Mouse (Mus musculus) layer of hippocampus, postnatal 25 days (tissue): ENCODE data around the gene 1600014C23Rik. TPM values are rescaled to one million over a fixed set of nuclear protein-coding genes. Genes with fewer than 3 reads are reported as not detected.

ENCODE experiments used
- DNase-seq, 2 experiments: peaks; one replicate each; pipeline ENCODE4 v3.0.0; 2022; ENCODE audit warnings: mixed read lengths in 2 of 2, low spot score in 1 of 2; ENCODE audit errors: extremely low spot score in 1 of 2
- total RNA-seq, 2 experiments: library from RNA; stranded (reverse); gene quantifications; 2 replicates each; pipeline ENCODE4 v1.2.3; 2021

Gene 1600014C23Rik
- total RNA-seq, 2 experiments from 2014 or later = 0.59 TPM; not detected in 1

- DNase-seq = peak; percentile 68 to 69
Observed at GRCm38 (mm10) chr17:45754186-45754862, 20.7 kb upstream of the 1600014C23Rik start.

- no peak for DNase-seq
Observed at GRCm38 (mm10) chr17:45752678-45753077, 19.0 kb upstream of the 1600014C23Rik start.

GRCm38 (mm10) chr17:45752053-45752452 lies 18.4 kb upstream of the 1600014C23Rik start:
- DNase-seq = no peak

- no peak for DNase-seq
Observed at GRCm38 (mm10) chr17:45751359-45751758, 17.7 kb upstream of the 1600014C23Rik start.

- DNase-seq = no peak
Observed at GRCm38 (mm10) chr17:45749100-45749499, 15.5 kb upstream of the 1600014C23Rik start.

- peak; percentile 68 to 71 for DNase-seq
Observed at GRCm38 (mm10) chr17:45747858-45748785, 14.5 kb upstream of the 1600014C23Rik start.

- no peak for DNase-seq
Observed at GRCm38 (mm10) chr17:45747293-45747692, 13.6 kb upstream of the 1600014C23Rik start.

- DNase-seq = no peak
Observed at GRCm38 (mm10) chr17:45746755-45747154, 13.1 kb upstream of the 1600014C23Rik start.

- no peak for DNase-seq
Observed at GRCm38 (mm10) chr17:45745629-45746028, 12.0 kb upstream of the 1600014C23Rik start.

GRCm38 (mm10) chr17:45742371-45743147 lies 8.9 kb upstream of the 1600014C23Rik start:
- DNase-seq = no peak

- no peak for DNase-seq
Observed at GRCm38 (mm10) chr17:45737078-45737601, 3.5 kb upstream of the 1600014C23Rik start.

- peak; percentile 86 to 87 for DNase-seq
Observed at GRCm38 (mm10) chr17:45736311-45737077, 2.9 kb upstream of the 1600014C23Rik start.

- peak; percentile 69 to 93 for DNase-seq
Observed at GRCm38 (mm10) chr17:45735382-45736310, 2.0 kb upstream of the 1600014C23Rik start.

- no peak for DNase-seq
Observed at GRCm38 (mm10) chr17:45734881-45735280, 1.2 kb upstream of the 1600014C23Rik start.

- DNase-seq = no peak
Observed at GRCm38 (mm10) chr17:45734333-45734732, 689 bp upstream of the 1600014C23Rik start.

GRCm38 (mm10) chr17:45733038-45733734 lies 458 bp downstream of the 1600014C23Rik start:
- no peak for DNase-seq

- peak; percentile 82 to 96 for DNase-seq
Observed at GRCm38 (mm10) chr17:45731172-45731864, 2.3 kb downstream of the 1600014C23Rik start.
